Mouse (Mus musculus): ENCODE results near the gene Olfr1510. TPM values are rescaled to one million over a fixed set of nuclear protein-coding genes. Genes with fewer than 3 reads are reported as not detected.
"Not testable (repeated sequence)": the region's sequence is repeated elsewhere in the genome, so short reads cannot be mapped to it uniquely, and the experiment has no call there.

The Olfr1510 gene
- polyA plus RNA-seq, 1 experiment from 2014 or later = 0.21 TPM

- no peaks in the 10 kb centered on the region for H3K27me3 ChIP-seq (ENCODE audit: control insufficient read depth, insufficient read depth, low read length)
- TF ChIP-seq CTCF (IDR thresholded peaks at IDR 0.05; ENCODE audit: low read depth) (no peak), EP300 (optimal IDR thresholded peaks at IDR 0.05) (no peak)
- 66% methylated on average over 4 of the region's 4 CpGs for WGBS
- no peak within 1 kb of the TSS for H3K4me3 ChIP-seq (ENCODE audit: low read depth, low read length)
- no peaks in the 10 kb centered on the region for H3K9me3 ChIP-seq (ENCODE audit: control insufficient read depth, low read length)
- no peak within 1 kb of the TSS for H3K4me2 ChIP-seq (replicated peaks; ENCODE audit: low read depth)
- no peak within 1 kb of the TSS for H3K27ac ChIP-seq (replicated peaks)
- no peak for DNase-seq (ENCODE audit: low spot score)
- H3K4me1 ChIP-seq (replicated peaks; ENCODE audit: control insufficient read depth, insufficient read depth) = no peaks in the 10 kb centered on the region
- H3K36me3 ChIP-seq (ENCODE audit: control insufficient read depth, insufficient read depth, low read length) = no peaks in the 10 kb centered on the region
- H3K9ac ChIP-seq (ENCODE audit: low read length) = no peak within 1 kb of the TSS
- ATAC-seq (ENCODE audit: low FRiP score, low TSS enrichment) = no peak
Observed at GRCm38 (mm10) chr14:52397279-52397678, 16.9 kb downstream of the Olfr1510 start, which contains the start of gene Olfr1511. Gene Olfr1511 (minus strand): TSS chr14:52397379.

GRCm38 (mm10) chr14:52390084-52390848, 23.9 kb downstream of the Olfr1510 start:
- DNase-seq (ENCODE audit: low spot score); H3K9ac ChIP-seq (ENCODE audit: low read length); H3K4me3 ChIP-seq (ENCODE audit: low read depth, low read length); H3K27ac ChIP-seq (replicated peaks); ATAC-seq (ENCODE audit: low FRiP score, low TSS enrichment); H3K27me3 ChIP-seq (ENCODE audit: control insufficient read depth, insufficient read depth, low read length); H3K4me1 ChIP-seq (replicated peaks; ENCODE audit: control insufficient read depth, insufficient read depth); H3K9me3 ChIP-seq (ENCODE audit: control insufficient read depth, low read length); H3K4me2 ChIP-seq (replicated peaks; ENCODE audit: low read depth); H3K36me3 ChIP-seq (ENCODE audit: control insufficient read depth, insufficient read depth, low read length): not testable (repeated sequence)
- WGBS = 75% methylated on average over 9 of the region's 9 CpGs

GRCm38 (mm10) chr14:52379068-52379467, 35.1 kb downstream of the Olfr1510 start, which contains the start of gene Olfr1512:
Gene Olfr1512 (minus strand): TSS chr14:52379168.
- TF ChIP-seq CTCF (IDR thresholded peaks at IDR 0.05; ENCODE audit: low read depth) (no peak), EP300 (optimal IDR thresholded peaks at IDR 0.05) (no peak)
- no peaks in the 10 kb centered on the region for H3K36me3 ChIP-seq (ENCODE audit: control insufficient read depth, insufficient read depth, low read length)
- no peak for ATAC-seq (ENCODE audit: low FRiP score, low TSS enrichment)
- no peak within 1 kb of the TSS for H3K9ac ChIP-seq (ENCODE audit: low read length)
- WGBS = 77% methylated on average over 2 of the region's 2 CpGs
- no peaks in the 10 kb centered on the region for H3K4me1 ChIP-seq (replicated peaks; ENCODE audit: control insufficient read depth, insufficient read depth)
- no peak within 1 kb of the TSS for H3K4me2 ChIP-seq (replicated peaks; ENCODE audit: low read depth)
- no peak within 1 kb of the TSS for H3K27ac ChIP-seq (replicated peaks)
- no peaks in the 10 kb centered on the region for H3K9me3 ChIP-seq (ENCODE audit: control insufficient read depth, low read length)
- H3K27me3 ChIP-seq (ENCODE audit: control insufficient read depth, insufficient read depth, low read length) = no peaks in the 10 kb centered on the region
- no peak within 1 kb of the TSS for H3K4me3 ChIP-seq (ENCODE audit: low read depth, low read length)
- no peak for DNase-seq (ENCODE audit: low spot score)

DNA sequence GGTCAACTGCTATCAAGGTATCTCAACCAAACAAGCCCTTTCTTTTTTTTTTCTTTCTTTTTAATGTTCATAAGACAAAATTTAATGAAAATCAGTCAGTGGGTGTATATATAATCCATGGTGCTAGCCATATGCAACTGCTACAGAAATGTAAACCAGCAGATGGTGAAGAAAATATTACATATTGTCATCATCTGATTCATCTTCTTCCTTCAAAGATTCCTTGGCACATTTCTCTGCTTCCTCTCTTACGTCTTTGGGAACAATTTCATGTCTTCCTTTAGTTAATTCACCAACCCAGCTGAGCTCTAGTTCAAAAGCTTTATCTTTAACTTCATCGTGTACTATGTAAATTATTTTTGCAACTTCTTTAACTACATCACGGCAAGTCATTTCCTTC, 45.4 kb downstream of the Olfr1510 start:
- no peak for TF ChIP-seq CTCF (IDR thresholded peaks at IDR 0.05; ENCODE audit: low read depth)
- TF ChIP-seq EP300 (optimal IDR thresholded peaks at IDR 0.05) = no peak
- WGBS = 82% methylated on average over 3 of the region's 3 CpGs
- no peak for ATAC-seq (ENCODE audit: low FRiP score, low TSS enrichment)
- no peaks in the 10 kb centered on the region for H3K36me3 ChIP-seq (ENCODE audit: control insufficient read depth, insufficient read depth, low read length)
- no peak overlapping the region for H3K27ac ChIP-seq (replicated peaks)
- no peak overlapping the region for H3K9ac ChIP-seq (ENCODE audit: low read length)
- no peaks in the 10 kb centered on the region for H3K4me1 ChIP-seq (replicated peaks; ENCODE audit: control insufficient read depth, insufficient read depth)
- DNase-seq (ENCODE audit: low spot score) = no peak
- no peaks in the 10 kb centered on the region for H3K27me3 ChIP-seq (ENCODE audit: control insufficient read depth, insufficient read depth, low read length)
- no peak overlapping the region for H3K4me3 ChIP-seq (ENCODE audit: low read depth, low read length)
- no peak overlapping the region for H3K4me2 ChIP-seq (replicated peaks; ENCODE audit: low read depth)
- H3K9me3 ChIP-seq (ENCODE audit: control insufficient read depth, low read length) = no peaks in the 10 kb centered on the region

Other genes with a start within 250 kb of the Olfr1510 start
- gene Supt16, start 217.0 kb downstream of the Olfr1510 start, polyA plus RNA-seq (2015; fragmentation: Nextera tagmentation; extraction: Ambion mirVana) = 15.2 and 20.0 TPM in 2 replicates
- gene Chd8, start 156.6 kb downstream of the Olfr1510 start, polyA plus RNA-seq (2015; fragmentation: Nextera tagmentation; extraction: Ambion mirVana) = 12.6 and 14.2 TPM in 2 replicates
- 21.5 and 22.9 TPM in 2 replicates for gene Tox4, start 135.2 kb downstream of the Olfr1510 start, polyA plus RNA-seq (2015; fragmentation: Nextera tagmentation; extraction: Ambion mirVana)
- gene Rab2b, start 134.8 kb downstream of the Olfr1510 start, polyA plus RNA-seq (2015; fragmentation: Nextera tagmentation; extraction: Ambion mirVana) = 6.9 and 7.3 TPM in 2 replicates
- gene Mettl3, start 109.2 kb downstream of the Olfr1510 start, polyA plus RNA-seq (2015; fragmentation: Nextera tagmentation; extraction: Ambion mirVana) = 13.7 and 15.9 TPM in 2 replicates
- 1.9 and 2.1 TPM in 2 replicates for gene Sall2, start 85.6 kb downstream of the Olfr1510 start, polyA plus RNA-seq (2015; fragmentation: Nextera tagmentation; extraction: Ambion mirVana)
- not detected in 2 replicates for gene Olfr1513, start 58.0 kb downstream of the Olfr1510 start, polyA plus RNA-seq (2015; fragmentation: Nextera tagmentation; extraction: Ambion mirVana)
- not detected in 2 replicates for gene Olfr1512, start 35.2 kb downstream of the Olfr1510 start, polyA plus RNA-seq (2015; fragmentation: Nextera tagmentation; extraction: Ambion mirVana)
- gene Olfr1511, start 17.0 kb downstream of the Olfr1510 start, polyA plus RNA-seq (2015; fragmentation: Nextera tagmentation; extraction: Ambion mirVana) = 0.13 TPM in 1 of 2 replicates, not detected in the other
- not detected in 2 replicates for gene Olfr1509, start 28.6 kb upstream of the Olfr1510 start, polyA plus RNA-seq (2015; fragmentation: Nextera tagmentation; extraction: Ambion mirVana)
- not detected in 2 replicates for gene Olfr1508, start 53.1 kb upstream of the Olfr1510 start, polyA plus RNA-seq (2015; fragmentation: Nextera tagmentation; extraction: Ambion mirVana)
- gene Olfr1507, start 81.4 kb upstream of the Olfr1510 start, polyA plus RNA-seq (2015; fragmentation: Nextera tagmentation; extraction: Ambion mirVana) = not detected in 2 replicates